ENCODE assay signal across 25 mouse cellular contexts in genomic region chr1:170065009-170065408, GRCm38 (mm10). TPM values are rescaled to one million over a fixed set of nuclear protein-coding genes. Genes with fewer than 3 reads are reported as not detected.
DNase-seq lines count a peak whose midpoint lies in the region; ATAC-seq and TF ChIP-seq lines count a peak whose summit lies in the region.
"Had no signal": no experiment of that assay in that cellular context is flagged by ENCODE, and none has a peak within 500 bp of the region (broad histone marks: within the 10 kb centered on the region; RNA-seq: fewer than 3 reads in every experiment).

No protein-coding gene starts in this region.

- no peak for TF ChIP-seq CTCF in liver, adult 2 months (IDR thresholded peaks at IDR 0.05; ENCODE audit: low read depth, low read length)
- no peak for TF ChIP-seq CTCF in liver, postnatal 0 days (IDR thresholded peaks at IDR 0.05; ENCODE audit: low read depth)
- TF ChIP-seq CTCF in cerebellum, adult 2 months (IDR thresholded peaks at IDR 0.05; ENCODE audit: borderline replicate concordance, insufficient read depth, low read depth, low read length), result no peak

- no peak for TF ChIP-seq EP300 in liver, postnatal 0 days (IDR thresholded peaks at IDR 0.05; ENCODE audit: low read depth)

- ATAC-seq in liver, postnatal 0 days, result no peak
- ATAC-seq in heart, embryonic 13.5 days (ENCODE audit: extremely low read depth, insufficient number of reproducible peaks, low FRiP score, low TSS enrichment), result no peak
- ATAC-seq: activated CD4-positive, CD25-positive, alpha-beta regulatory T cell, adult 4 months; forebrain, embryonic 14.5 days had no signal

- 75% methylated on average over 8 of the region's 8 CpGs for WGBS in liver, adult 2 months
- 71% methylated on average over 8 of the region's 8 CpGs for WGBS in liver, postnatal 0 days (ENCODE audit: insufficient replicate concordance)
- WGBS in heart, embryonic 13.5 days, result 64% methylated on average over 8 of the region's 8 CpGs
- 89% methylated on average over 8 of the region's 8 CpGs for WGBS in cerebellum, adult 2 months

- TF ChIP-seq POLR2A in liver, adult 2 months (IDR thresholded peaks at IDR 0.05; ENCODE audit: extremely low read depth, insufficient read depth, low read length), result no peak
- TF ChIP-seq POLR2A in cerebellum, adult 2 months (IDR thresholded peaks at IDR 0.05; ENCODE audit: borderline replicate concordance, insufficient read depth, low read length), result no peak

- no peaks in the 10 kb centered on the region for H3K79me2 ChIP-seq in liver, adult 2 months (ENCODE audit: control insufficient read depth, insufficient read depth, low read length)

- H3K4me2 ChIP-seq in liver, postnatal 0 days (ENCODE audit: low read depth, low read length), result no peak overlapping the region
- H3K4me2 ChIP-seq in heart, embryonic 13.5 days, result no peak overlapping the region
- H3K4me2 ChIP-seq: hindbrain, embryonic 13.5 days; midbrain, embryonic 11.5 days; neural tube, embryonic 15.5 days; stomach, embryonic 15.5 days had no signal

- no peaks in the 10 kb centered on the region for H3K36me3 ChIP-seq in liver, adult 2 months (ENCODE audit: control insufficient read depth, insufficient read depth, low read length)
- H3K36me3 ChIP-seq in liver, postnatal 0 days (replicated peaks; ENCODE audit: insufficient read depth, low read length), result no peaks in the 10 kb centered on the region
- no peaks in the 10 kb centered on the region for H3K36me3 ChIP-seq in heart, embryonic 13.5 days
- H3K36me3 ChIP-seq: hindbrain, embryonic 13.5 days; neural tube, embryonic 15.5 days; stomach, embryonic 15.5 days had no signal

- intact Hi-C loops in heart, postnatal 25 days (cut with DNase I), result no loop called here

- no peaks in the 10 kb centered on the region for H3K9me3 ChIP-seq in liver, postnatal 0 days (ENCODE audit: low read length)
- no peaks in the 10 kb centered on the region for H3K9me3 ChIP-seq in heart, embryonic 13.5 days
- H3K9me3 ChIP-seq: hindbrain, embryonic 13.5 days; limb, embryonic 10.5 days; neural tube, embryonic 15.5 days; stomach, embryonic 15.5 days had no signal

- peak; percentile 47 for DNase-seq in heart, adult 8-10 months (ENCODE audit: low spot score)
- DNase-seq in heart, postnatal 25 days (ENCODE audit: low spot score), result no peak
- peak; percentile 17 for DNase-seq in liver, adult 2 months (ENCODE audit: extremely low read depth, low read depth, low spot score)
- DNase-seq in liver, postnatal 0 days, result no peak
- no peak for DNase-seq in adipocyte (ENCODE audit: low spot score)
- no peak for DNase-seq in cerebellum, adult 2 months
- DNase-seq: adrenal gland, postnatal 10 days; cerebellum, adult 8-10 months; gastrocnemius, postnatal 36 days; kidney, postnatal 10 days; liver; lung, postnatal 14 days; right cerebral cortex, adult 18-20 months; right cerebral cortex, postnatal 4 days; thymus, postnatal 25 days had no signal

- no peaks in the 10 kb centered on the region for H3K27me3 ChIP-seq in liver, adult 2 months (ENCODE audit: control insufficient read depth, insufficient read depth, low read length)
- H3K27me3 ChIP-seq in liver, postnatal 0 days (ENCODE audit: insufficient read depth, low read length), result no peaks in the 10 kb centered on the region
- H3K27me3 ChIP-seq in heart, embryonic 13.5 days (replicated peaks), result no peaks in the 10 kb centered on the region
- no peaks in the 10 kb centered on the region for H3K27me3 ChIP-seq in cerebellum, adult 2 months (ENCODE audit: control insufficient read depth, insufficient read depth, low read length)
- H3K27me3 ChIP-seq: hindbrain, embryonic 13.5 days; neural tube, embryonic 15.5 days; stomach, embryonic 15.5 days had no signal

- H3K9ac ChIP-seq in liver, adult 2 months (ENCODE audit: low read depth, low read length), result no peak overlapping the region
- H3K9ac ChIP-seq in liver, postnatal 0 days (replicated peaks), result no peak overlapping the region
- no peak overlapping the region for H3K9ac ChIP-seq in heart, embryonic 13.5 days
- H3K9ac ChIP-seq: hindbrain, embryonic 13.5 days; neural tube, embryonic 15.5 days; stomach, embryonic 15.5 days had no signal

- no peaks in the 10 kb centered on the region for H3K4me1 ChIP-seq in liver, adult 2 months (ENCODE audit: control insufficient read depth, insufficient read depth, low read length)
- H3K4me1 ChIP-seq in liver, postnatal 0 days (ENCODE audit: insufficient read depth), result no peaks in the 10 kb centered on the region
- peaks cover 32% of the 10 kb centered on the region for H3K4me1 ChIP-seq in heart, embryonic 13.5 days
- H3K4me1 ChIP-seq in cerebellum, adult 2 months (ENCODE audit: control insufficient read depth, insufficient read depth, low read length), result no peaks in the 10 kb centered on the region
- H3K4me1 ChIP-seq: hindbrain, embryonic 13.5 days; neural tube, embryonic 15.5 days had no signal

- H3K27ac ChIP-seq in liver, adult 2 months (replicated peaks; ENCODE audit: insufficient read depth, low read depth, low read length), result no peak overlapping the region
- no peak overlapping the region for H3K27ac ChIP-seq in liver, postnatal 0 days (ENCODE audit: low read depth)
- peak overlapping the region; percentile 71 for H3K27ac ChIP-seq in heart, embryonic 13.5 days (replicated peaks)
- no peak overlapping the region for H3K27ac ChIP-seq in cerebellum, adult 2 months (ENCODE audit: insufficient read depth, low read length)
- H3K27ac ChIP-seq: hindbrain, embryonic 13.5 days; limb, embryonic 10.5 days; neural tube, embryonic 15.5 days had no signal

- no peak overlapping the region for H3K4me3 ChIP-seq in liver, adult 2 months (ENCODE audit: insufficient read depth, low read depth, low read length)
- no peak overlapping the region for H3K4me3 ChIP-seq in liver, postnatal 0 days (ENCODE audit: low read depth, low read length)
- H3K4me3 ChIP-seq in heart, embryonic 13.5 days, result no peak overlapping the region
- H3K4me3 ChIP-seq in cerebellum, adult 2 months (replicated peaks; ENCODE audit: insufficient read depth, low read depth, low read length), result no peak overlapping the region
- H3K4me3 ChIP-seq: hindbrain, embryonic 13.5 days; limb, embryonic 10.5 days; neural tube, embryonic 15.5 days; stomach, embryonic 15.5 days had no signal

RNA-seq across cellular contexts. Expression of gene Ddr2, which starts 45.6 kb away (rescaled TPM):
- total RNA-seq in heart, adult 8-10 months (2022), result 10 to 100 TPM; 18.9 to 24.8 (median 23.2) TPM
- total RNA-seq in heart, postnatal 25 days (2021), result 10 to 100 TPM; 23.4 to 29.0 TPM
- 3.0 and 4.8 TPM in 2 replicates for total RNA-seq in liver, adult 2 months (2014; rRNA removed)
- polyA plus RNA-seq in liver, adult 2 months (2012; rRNA removed), result 0.81 and 1.4 TPM in 2 replicates
- polyA plus RNA-seq in liver, postnatal 0 days (2015; fragmentation: Nextera tagmentation; extraction: Ambion mirVana), result 0.84 and 1.4 TPM in 2 replicates
- 9.1 and 11.2 TPM in 2 replicates for polyA plus RNA-seq in heart, embryonic 13.5 days (2015; fragmentation: Nextera tagmentation; extraction: Ambion mirVana)
- polyA plus RNA-seq in cerebellum, adult 2 months (2012; rRNA removed), result 2.1 and 2.9 TPM in 2 replicates
- total RNA-seq: megakaryocyte progenitor cell, adult 5-6 weeks; MEL had no signal

Comparison
In these comparisons a context has a peak if more than half of its experiments do, and no peak if none do; other contexts are left out.
1. DNase-seq: peak in heart, adult 8-10 months (single experiment) and liver, adult 2 months (single experiment); none in heart, postnatal 25 days (single experiment), liver, postnatal 0 days (single experiment), adipocyte (single experiment) and cerebellum, adult 2 months (0 of 2).